Mouse (Mus musculus): ENCODE results near the gene Tsga13.

DNA sequence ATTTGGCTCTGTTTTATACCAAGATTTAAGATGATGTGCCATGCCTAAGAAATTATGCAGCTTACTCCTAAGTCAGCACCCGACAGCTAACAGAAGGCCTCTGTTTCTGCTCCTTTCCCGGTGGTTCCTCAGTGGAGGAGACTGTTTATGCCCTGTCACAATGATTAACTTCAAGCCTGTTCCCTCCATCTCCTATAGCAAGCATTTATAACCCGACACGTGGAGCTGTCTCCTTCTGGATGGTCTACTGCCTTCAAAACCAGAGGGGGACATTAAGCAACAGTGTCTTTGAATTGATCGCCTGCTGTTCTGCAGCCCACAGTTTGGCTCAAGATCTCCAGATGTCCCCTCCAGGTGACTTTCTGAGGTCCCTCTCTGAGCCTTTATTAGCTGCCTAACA lies 23.9 kb upstream of the Tsga13 start:
- no peak for TF ChIP-seq CTCF (IDR thresholded peaks at IDR 0.05)
- no peak for TF ChIP-seq POLR2A (IDR thresholded peaks at IDR 0.05; ENCODE audit: insufficient read depth, low read depth, low read length)
- no peak for TF ChIP-seq EP300 (IDR thresholded peaks at IDR 0.05; ENCODE audit: insufficient read depth, low read depth, low read length)
